Mouse (Mus musculus) lung, postnatal 4 days (tissue): Measurements from ENCODE around the gene Eif4a3.
A peak's percentile ranks its signal among the peaks of the same experiment; 100 is the strongest.

Experiments
- DNase-seq, 2 experiments: peaks; one replicate each; pipeline ENCODE4 v3.0.0; 2021

The Eif4a3 gene

GRCm38 (mm10) chr11:119299391-119300245 is at the start of gene Eif4a3:
Eif4a3 (minus strand) TSS chr11:119300089.
- DNase-seq = peak; percentile 98

GRCm38 (mm10) chr11:119347125-119347524 is 47.2 kb upstream of the Eif4a3 start:
- DNase-seq = no peak

GRCm38 (mm10) chr11:119344865-119345264 is 45.0 kb upstream of the Eif4a3 start:
- DNase-seq = no peak

- peak in 1 of 2 experiments; percentile 45 for DNase-seq
Measured at GRCm38 (mm10) chr11:119344178-119344577, 44.3 kb upstream of the Eif4a3 start.

- DNase-seq = peak; percentile 65 to 77
Measured at GRCm38 (mm10) chr11:119339637-119340036, 39.7 kb upstream of the Eif4a3 start.

GRCm38 (mm10) chr11:119339179-119339578 is 39.3 kb upstream of the Eif4a3 start:
- no peak for DNase-seq

- no peak for DNase-seq
Measured at GRCm38 (mm10) chr11:119338271-119339059, 38.6 kb upstream of the Eif4a3 start.

GRCm38 (mm10) chr11:119331970-119332369 is 32.1 kb upstream of the Eif4a3 start:
- DNase-seq = no peak

GRCm38 (mm10) chr11:119330592-119330991 is 30.7 kb upstream of the Eif4a3 start:
- DNase-seq = no peak

- DNase-seq = no peak
Measured at GRCm38 (mm10) chr11:119325068-119325467, 25.2 kb upstream of the Eif4a3 start.

GRCm38 (mm10) chr11:119322521-119322920 is 22.6 kb upstream of the Eif4a3 start:
- no peak for DNase-seq

GRCm38 (mm10) chr11:119316720-119317119 is 16.8 kb upstream of the Eif4a3 start:
- no peak for DNase-seq

GRCm38 (mm10) chr11:119314252-119314936 is 14.5 kb upstream of the Eif4a3 start:
- DNase-seq = no peak

GRCm38 (mm10) chr11:119310621-119311020 is 10.7 kb upstream of the Eif4a3 start:
- DNase-seq = no peak

GRCm38 (mm10) chr11:119307916-119308315 is 8.0 kb upstream of the Eif4a3 start:
- DNase-seq = peak; percentile 33 to 61

GRCm38 (mm10) chr11:119307658-119307867 is 7.7 kb upstream of the Eif4a3 start, which contains the start of gene Card14:
Card14 (plus strand) TSS chr11:119307768.
- DNase-seq = no peak

- DNase-seq = no peak
Measured at GRCm38 (mm10) chr11:119306762-119307657, 7.1 kb upstream of the Eif4a3 start.

GRCm38 (mm10) chr11:119304904-119305712 is 5.2 kb upstream of the Eif4a3 start:
- DNase-seq = peak in 1 of 2 experiments; percentile 43

- no peak for DNase-seq
Measured at GRCm38 (mm10) chr11:119300986-119301385, 1.1 kb upstream of the Eif4a3 start.

- no peak for DNase-seq
Measured at GRCm38 (mm10) chr11:119300246-119300935, 502 bp upstream of the Eif4a3 start.

GRCm38 (mm10) chr11:119298917-119299316 is 972 bp downstream of the Eif4a3 start:
- no peak for DNase-seq
